Mouse (Mus musculus): ENCODE results near the gene Snph. TPM values are rescaled to one million over a fixed set of nuclear protein-coding genes. Genes with fewer than 3 reads are reported as not detected.

The Snph gene
- total RNA-seq, 1 experiment, result 0.18 TPM

DNA sequence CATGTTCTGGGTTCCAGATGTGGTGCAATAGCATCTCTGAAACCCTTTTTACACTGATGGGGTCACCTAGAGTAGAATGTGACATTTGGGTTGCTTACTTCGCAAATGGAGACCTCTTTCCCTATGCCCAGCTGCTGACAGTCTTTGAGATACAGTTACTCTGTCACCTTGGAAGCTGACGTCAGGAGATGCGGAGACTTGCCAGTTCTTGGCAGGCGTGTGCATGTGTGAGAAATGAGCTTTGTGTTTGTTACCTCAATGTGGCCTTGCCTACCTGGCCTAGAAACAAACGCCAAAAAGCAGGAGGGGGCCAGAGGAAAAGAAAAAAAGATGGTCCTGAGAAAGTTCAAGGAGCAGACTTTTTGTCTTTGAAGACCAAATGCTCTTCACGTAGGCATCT lies 65.5 kb downstream of the Snph start:
- Histone ChIP-seq H3K4me1 (ENCODE audit: control insufficient read depth in 2 of 2, insufficient read depth in 2 of 2, low read length in 2 of 2, poor library complexity in 1 of 2) (peaks cover 0 to under 1% of the 10 kb centered on the region in 2 experiments; a peak in 2 of 4 replicates), H3K27ac (ENCODE audit: insufficient read depth, low read depth, low read length, poor library complexity, severe bottlenecking) (no peak overlapping the region), H3K9ac (ENCODE audit: insufficient read depth, low read depth, low read length, poor library complexity, severe bottlenecking) (no peak overlapping the region), H3K9me3 (ENCODE audit: control insufficient read depth, insufficient read depth, low read depth, low read length) (no peaks in the 10 kb centered on the region), H3K36me3 (ENCODE audit: control insufficient read depth, insufficient read depth, low read length, poor library complexity, severe bottlenecking) (peaks cover 13% of the 10 kb centered on the region), H3K4me3 (ENCODE audit: insufficient read depth in 1 of 2, low read depth in 1 of 2, low read length in 2 of 2, poor library complexity in 1 of 2, severe bottlenecking in 1 of 2) (no peak overlapping the region)
- TF ChIP-seq HCFC1 (IDR thresholded peaks at IDR 0.05; ENCODE audit: borderline replicate concordance, insufficient read depth, low read length) (no peak), ZNF384 (IDR thresholded peaks at IDR 0.05; ENCODE audit: low read depth, low read length) (no peak), ZC3H11A (IDR thresholded peaks at IDR 0.05; ENCODE audit: borderline replicate concordance, low read depth, low read length) (no peak), CHD2 (IDR thresholded peaks at IDR 0.05; ENCODE audit: low read depth, low read length) (no peak), MAFK (IDR thresholded peaks at IDR 0.05; ENCODE audit: insufficient read depth, low read depth, low read length) (no peak)
- DNase-seq (ENCODE audit: low read depth, low spot score), result no peak
- in situ Hi-C loops (cut with MboI; ENCODE audit: low sequenced_read_pairs in 2 of 2, unreplicated experiment in 2 of 2), result no loop called here

GRCm38 (mm10) chr2:151564986-151565385 lies 67.4 kb downstream of the Snph start:
- H3K27ac ChIP-seq (ENCODE audit: insufficient read depth, low read depth, low read length, poor library complexity, severe bottlenecking), result no peak overlapping the region
- no peak for DNase-seq (ENCODE audit: low read depth, low spot score)
- TF ChIP-seq CHD2 (IDR thresholded peaks at IDR 0.05; ENCODE audit: low read depth, low read length), result no peak
- TF ChIP-seq ZC3H11A (IDR thresholded peaks at IDR 0.05; ENCODE audit: borderline replicate concordance, low read depth, low read length), result no peak
- no peak for TF ChIP-seq ZNF384 (IDR thresholded peaks at IDR 0.05; ENCODE audit: low read depth, low read length)
- no peak for TF ChIP-seq HCFC1 (IDR thresholded peaks at IDR 0.05; ENCODE audit: borderline replicate concordance, insufficient read depth, low read length)
- H3K9ac ChIP-seq (ENCODE audit: insufficient read depth, low read depth, low read length, poor library complexity, severe bottlenecking), result no peak overlapping the region
- in situ Hi-C loops (cut with MboI; ENCODE audit: low sequenced_read_pairs in 2 of 2, unreplicated experiment in 2 of 2), result no loop called here
- peaks cover 25% of the 10 kb centered on the region for H3K36me3 ChIP-seq (ENCODE audit: control insufficient read depth, insufficient read depth, low read length, poor library complexity, severe bottlenecking)
- 0 out of 4 replicates have a peak, but pooled peaks cover 0 to 1% of the 10 kb centered on the region in 2 experiments for H3K4me1 ChIP-seq (ENCODE audit: control insufficient read depth in 2 of 2, insufficient read depth in 2 of 2, low read length in 2 of 2, poor library complexity in 1 of 2)
- H3K4me3 ChIP-seq (ENCODE audit: insufficient read depth in 1 of 2, low read depth in 1 of 2, low read length in 2 of 2, poor library complexity in 1 of 2, severe bottlenecking in 1 of 2), result no peak overlapping the region
- H3K9me3 ChIP-seq (ENCODE audit: control insufficient read depth, insufficient read depth, low read depth, low read length), result no peaks in the 10 kb centered on the region

- no peak overlapping the region for H3K4me3 ChIP-seq (ENCODE audit: insufficient read depth in 1 of 2, low read depth in 1 of 2, low read length in 2 of 2, poor library complexity in 1 of 2, severe bottlenecking in 1 of 2)
- in situ Hi-C loops (cut with MboI; ENCODE audit: low sequenced_read_pairs in 2 of 2, unreplicated experiment in 2 of 2), result no loop called here
- TF ChIP-seq HCFC1 (IDR thresholded peaks at IDR 0.05; ENCODE audit: borderline replicate concordance, insufficient read depth, low read length), result no peak
- no peak for TF ChIP-seq CHD2 (IDR thresholded peaks at IDR 0.05; ENCODE audit: low read depth, low read length)
- TF ChIP-seq MAFK (IDR thresholded peaks at IDR 0.05; ENCODE audit: insufficient read depth, low read depth, low read length), result no peak
- no peak for TF ChIP-seq ZNF384 (IDR thresholded peaks at IDR 0.05; ENCODE audit: low read depth, low read length)
- TF ChIP-seq ZC3H11A (IDR thresholded peaks at IDR 0.05; ENCODE audit: borderline replicate concordance, low read depth, low read length), result no peak
Observed at GRCm38 (mm10) chr2:151564006-151564405, 68.4 kb downstream of the Snph start.

DNA sequence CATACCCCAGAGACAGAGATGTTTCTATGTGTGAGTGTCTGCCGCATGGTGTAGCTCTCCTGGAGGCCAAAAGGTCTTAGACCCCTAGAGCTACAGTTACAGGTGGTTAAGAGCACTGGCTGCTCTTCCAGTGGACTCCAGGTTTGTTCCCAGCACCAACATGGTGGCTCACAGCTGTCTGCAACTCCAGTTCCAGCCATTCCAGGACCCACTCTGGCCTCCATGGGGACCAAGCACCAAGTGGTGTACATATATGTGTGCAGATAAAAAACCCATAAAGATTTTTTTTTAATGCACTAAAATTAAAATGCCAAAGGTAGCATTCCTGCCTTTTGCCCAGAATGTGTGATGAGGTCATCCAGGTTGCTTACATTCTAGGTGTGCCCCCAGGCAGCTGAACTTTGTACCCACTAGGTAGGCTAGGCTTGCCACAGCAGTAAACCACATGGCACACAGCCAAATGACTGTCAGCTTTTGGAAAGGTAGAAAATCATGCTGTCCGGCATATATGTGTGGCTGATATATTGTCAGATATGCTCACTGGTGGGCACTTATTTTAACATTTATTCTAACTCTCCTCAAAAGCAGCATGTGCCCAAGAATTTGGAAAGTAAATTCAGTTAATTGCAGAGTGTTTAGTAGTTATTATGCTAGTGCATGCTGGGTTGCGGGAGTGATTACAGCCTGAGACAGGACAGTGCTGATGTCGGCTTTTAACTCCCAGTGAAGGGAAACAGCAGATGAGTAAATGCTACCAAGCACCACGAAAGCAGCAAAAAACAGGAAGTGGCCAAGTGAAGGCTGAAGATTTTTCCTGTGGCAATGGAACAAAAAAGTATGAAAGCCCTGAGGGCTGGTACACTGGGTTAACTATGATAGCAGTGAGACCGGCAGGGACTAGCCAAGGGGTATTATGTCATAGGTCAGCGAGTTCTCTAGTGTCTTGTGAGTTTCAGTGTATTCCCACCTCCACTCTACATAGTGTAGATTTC lies 69.2 kb downstream of the Snph start:
- no peak overlapping the region for H3K27ac ChIP-seq (ENCODE audit: insufficient read depth, low read depth, low read length, poor library complexity, severe bottlenecking)
- H3K36me3 ChIP-seq (ENCODE audit: control insufficient read depth, insufficient read depth, low read length, poor library complexity, severe bottlenecking), result peaks cover 34% of the 10 kb centered on the region
- H3K9me3 ChIP-seq (ENCODE audit: control insufficient read depth, insufficient read depth, low read depth, low read length), result no peaks in the 10 kb centered on the region
- in situ Hi-C loops (cut with MboI; ENCODE audit: low sequenced_read_pairs in 2 of 2, unreplicated experiment in 2 of 2), result no loop called here
- TF ChIP-seq ZNF384 (IDR thresholded peaks at IDR 0.05; ENCODE audit: low read depth, low read length), result no peak
- no peak for TF ChIP-seq MAFK (IDR thresholded peaks at IDR 0.05; ENCODE audit: insufficient read depth, low read depth, low read length)
- TF ChIP-seq HCFC1 (IDR thresholded peaks at IDR 0.05; ENCODE audit: borderline replicate concordance, insufficient read depth, low read length), result no peak
- no peak for TF ChIP-seq ZC3H11A (IDR thresholded peaks at IDR 0.05; ENCODE audit: borderline replicate concordance, low read depth, low read length)
- no peak for TF ChIP-seq CHD2 (IDR thresholded peaks at IDR 0.05; ENCODE audit: low read depth, low read length)
- no peak overlapping the region for H3K9ac ChIP-seq (ENCODE audit: insufficient read depth, low read depth, low read length, poor library complexity, severe bottlenecking)
- H3K4me3 ChIP-seq (ENCODE audit: insufficient read depth in 1 of 2, low read depth in 1 of 2, low read length in 2 of 2, poor library complexity in 1 of 2, severe bottlenecking in 1 of 2), result no peak overlapping the region
- 0 out of 4 replicates have a peak, but pooled peaks cover 0 to 1% of the 10 kb centered on the region in 2 experiments for H3K4me1 ChIP-seq (ENCODE audit: control insufficient read depth in 2 of 2, insufficient read depth in 2 of 2, low read length in 2 of 2, poor library complexity in 1 of 2)
- no peak for DNase-seq (ENCODE audit: low read depth, low spot score)

More at GRCm38 (mm10) chr2:151564006-151564405, 68.4 kb downstream of the Snph start:
- H3K27ac ChIP-seq (ENCODE audit: insufficient read depth, low read depth, low read length, poor library complexity, severe bottlenecking), result no peak overlapping the region
- no peaks in the 10 kb centered on the region for H3K9me3 ChIP-seq (ENCODE audit: control insufficient read depth, insufficient read depth, low read depth, low read length)
- H3K36me3 ChIP-seq (ENCODE audit: control insufficient read depth, insufficient read depth, low read length, poor library complexity, severe bottlenecking), result peaks cover 31% of the 10 kb centered on the region
- no peak for DNase-seq (ENCODE audit: low read depth, low spot score)
- 0 out of 4 replicates have a peak, but pooled peaks cover 0 to 1% of the 10 kb centered on the region in 2 experiments for H3K4me1 ChIP-seq (ENCODE audit: control insufficient read depth in 2 of 2, insufficient read depth in 2 of 2, low read length in 2 of 2, poor library complexity in 1 of 2)
- no peak overlapping the region for H3K9ac ChIP-seq (ENCODE audit: insufficient read depth, low read depth, low read length, poor library complexity, severe bottlenecking)

Measured in ES-E14 (cell line).